Mouse (Mus musculus) gonadal fat pad, adult 2 months (tissue): ENCODE data around the gene Pemt. TPM values are rescaled to one million over a fixed set of nuclear protein-coding genes. Genes with fewer than 3 reads are reported as not detected.

ENCODE experiments used
- DNase-seq: peaks from one replicate; pipeline ENCODE4 v3.0.0-alpha.2; 2012; ENCODE audit warnings: low read depth
- polyA plus RNA-seq: library from polyadenylated mRNA; depleted of rRNA; stranded (reverse); fragments of >200 nt; gene quantifications from 2 replicates; pipeline ENCODE4 v1.2.3, GENCODE M21; 2012

The Pemt gene
- polyA plus RNA-seq, 1 experiment: 228 TPM

DNA sequence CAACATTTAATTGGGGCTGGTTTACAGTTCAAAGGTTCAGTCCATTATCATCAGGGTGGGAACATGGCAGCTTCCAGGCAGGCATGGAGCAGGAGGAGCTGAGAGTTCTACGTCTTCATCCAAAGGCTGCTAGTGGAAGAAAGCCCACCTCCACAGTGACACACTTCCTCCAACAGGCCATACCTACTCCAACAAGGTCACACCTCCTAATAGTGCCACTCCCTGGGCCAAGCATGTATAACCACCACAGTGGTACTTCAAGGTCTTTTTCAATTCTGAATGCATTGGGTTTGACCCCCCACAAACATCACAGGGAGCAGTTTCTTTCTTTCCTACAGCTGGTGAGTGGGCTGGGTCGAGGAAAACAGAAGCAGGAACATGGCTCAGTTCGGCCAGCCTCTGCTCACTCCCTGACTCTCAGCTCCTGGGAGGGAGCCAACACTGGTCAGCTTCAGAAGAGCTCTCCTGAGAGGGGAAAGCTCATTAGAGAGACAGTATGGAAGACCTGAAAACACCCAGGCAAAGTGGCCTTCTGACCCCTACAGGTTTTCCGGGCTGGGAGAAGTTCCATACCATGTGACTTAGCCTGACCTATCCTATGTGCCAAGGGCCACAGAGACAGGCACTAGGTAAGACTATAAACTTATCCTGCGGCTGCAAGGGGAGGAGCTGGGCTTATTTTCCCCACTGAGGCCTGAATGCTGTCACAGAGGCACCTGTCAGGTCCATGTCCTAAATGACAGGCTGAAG lies 44.9 kb downstream of the Pemt start:
- DNase-seq: no peak

DNA sequence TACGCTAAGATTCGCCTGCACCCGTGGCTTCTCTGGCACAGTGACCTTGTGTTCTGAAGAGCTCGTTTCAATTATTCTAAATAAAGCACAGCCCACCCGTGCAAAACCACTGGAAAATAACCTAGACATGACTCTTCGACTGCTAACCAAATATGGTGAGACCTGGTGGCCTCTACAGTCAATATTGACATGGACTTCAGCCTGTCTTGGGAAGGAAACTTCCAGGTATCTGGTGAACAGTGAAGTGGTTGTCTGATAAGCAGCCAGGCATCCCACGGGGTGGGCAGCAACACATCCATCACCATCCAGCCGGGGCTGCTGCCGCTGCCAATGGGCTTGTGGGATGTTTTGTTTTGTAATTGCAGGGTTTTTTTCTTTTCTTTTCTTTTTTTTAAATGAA lies 52.0 kb downstream of the Pemt start:
- DNase-seq: no peak

DNA sequence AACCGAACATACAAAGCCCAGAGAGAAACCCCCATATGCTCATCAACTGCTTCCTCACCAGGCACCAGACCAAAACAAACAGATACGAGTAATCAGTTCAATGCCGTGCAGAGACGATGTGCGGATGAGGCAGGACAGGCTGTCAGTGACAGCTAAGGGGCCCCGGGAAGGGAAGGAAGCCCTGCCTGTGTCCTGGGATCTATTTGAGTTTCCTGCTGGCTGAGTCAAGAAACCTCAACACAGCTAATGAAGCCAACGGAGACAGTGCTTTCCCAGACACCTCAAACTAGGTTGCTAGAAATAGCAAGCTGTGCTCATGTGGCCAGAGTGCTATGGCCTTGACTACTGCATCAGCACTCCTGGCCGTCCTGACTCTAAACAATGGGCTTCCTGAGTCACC lies 54.9 kb downstream of the Pemt start:
- DNase-seq: no peak

GRCm38 (mm10) chr11:59989406-59989805 lies 56.9 kb downstream of the Pemt start:
- no peak for DNase-seq

DNA sequence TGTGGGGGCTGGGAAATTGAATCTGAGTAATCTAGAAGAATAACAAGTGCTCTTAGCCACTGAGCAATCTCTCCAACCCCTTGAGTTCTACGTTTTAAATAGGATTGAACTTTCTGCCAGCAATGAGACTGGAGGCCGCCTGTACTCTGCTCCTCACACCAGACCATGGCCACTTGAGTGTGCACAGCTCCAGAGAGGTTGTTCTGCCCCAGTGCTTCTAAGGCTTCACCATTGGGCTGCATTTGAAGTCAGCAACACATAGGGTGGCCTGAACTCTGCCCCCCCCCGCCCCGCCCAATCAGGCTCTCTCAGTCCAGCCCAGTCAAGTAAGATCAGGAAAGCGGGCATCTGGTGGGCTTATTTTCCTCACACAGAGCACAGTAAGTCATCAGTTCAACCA lies 68.5 kb downstream of the Pemt start:
- DNase-seq: no peak

GRCm38 (mm10) chr11:59975241-59975640 lies 71.0 kb downstream of the Pemt start:
- DNase-seq: no peak

DNA sequence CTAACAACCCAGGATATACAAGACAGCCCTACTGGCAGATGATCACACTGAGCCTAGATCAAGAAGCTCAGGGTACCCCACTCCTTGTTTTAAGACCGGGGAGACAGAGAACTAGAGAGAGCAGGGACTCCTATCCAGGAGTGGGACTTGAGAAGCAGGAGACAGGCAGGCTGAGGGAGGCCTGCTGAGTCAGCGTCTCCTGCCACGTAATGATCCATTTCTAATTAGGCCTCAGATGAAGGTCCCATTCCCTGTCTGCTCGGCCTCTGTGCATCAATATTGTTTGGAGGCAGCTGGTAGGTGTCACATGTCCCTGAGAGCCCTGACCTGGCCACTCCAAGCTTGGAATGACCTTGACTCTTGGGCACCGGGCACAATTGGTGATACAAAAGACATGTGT lies 72.9 kb downstream of the Pemt start:
- no peak for DNase-seq

DNA sequence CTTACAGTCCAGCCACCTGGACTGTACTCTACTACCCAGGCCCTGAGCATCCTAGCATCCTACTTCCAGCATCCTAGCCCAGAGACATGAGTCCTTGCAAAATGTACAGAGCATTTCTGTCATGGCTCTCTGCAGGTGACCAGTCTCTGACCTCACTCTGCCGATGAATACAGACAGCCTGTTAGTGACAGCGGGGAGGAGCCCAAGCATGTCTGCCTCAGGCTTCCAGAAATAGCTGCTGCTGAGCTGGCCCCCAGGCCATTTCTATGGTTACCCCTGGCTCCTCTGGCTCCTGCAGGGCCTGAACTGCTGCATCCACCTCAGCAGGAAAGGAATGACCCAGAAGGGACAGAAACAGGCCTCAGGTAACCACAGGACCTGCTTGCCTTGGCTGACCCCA lies 74.6 kb downstream of the Pemt start:
- DNase-seq: no peak

DNA sequence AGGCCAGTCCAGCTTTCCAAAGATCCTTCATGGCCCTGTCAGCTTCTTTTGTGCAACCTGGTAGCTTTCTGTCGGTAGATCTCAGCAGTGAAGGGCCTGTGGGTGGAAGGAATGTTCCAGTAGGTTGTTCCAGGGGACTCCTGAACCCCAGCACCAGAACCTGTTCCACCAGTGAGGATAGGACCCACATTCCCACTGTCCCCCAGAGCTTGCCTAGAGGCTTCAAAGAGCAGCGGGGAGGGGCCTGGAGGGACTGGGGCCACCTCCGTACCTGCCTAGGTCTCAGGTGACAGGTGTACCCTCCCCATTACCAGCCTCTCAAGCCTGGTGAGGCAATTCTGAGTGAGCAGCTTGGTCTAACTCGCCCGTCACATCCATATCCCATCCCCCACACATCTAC lies 75.5 kb downstream of the Pemt start:
- no peak for DNase-seq

GRCm38 (mm10) chr11:59967765-59968164 lies 78.5 kb downstream of the Pemt start:
- DNase-seq: no peak

DNA sequence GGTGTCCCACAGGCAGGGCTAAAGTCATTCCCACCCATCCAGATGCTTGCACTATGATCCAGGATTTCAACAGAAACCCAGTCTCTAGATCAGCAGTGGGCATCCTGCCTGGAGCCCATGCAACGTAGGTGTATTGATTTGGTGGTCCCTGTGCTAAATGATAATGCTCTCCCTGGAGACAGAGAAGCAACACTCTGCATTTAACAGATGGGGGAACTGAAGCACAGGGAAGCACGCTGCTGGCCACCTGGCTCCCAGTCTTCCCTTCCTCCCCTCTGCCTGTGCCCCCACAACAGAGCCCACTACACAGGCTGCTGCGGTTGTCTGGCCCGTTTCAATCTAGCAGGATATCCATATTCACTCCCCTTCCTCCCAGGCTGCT lies 80.2 kb downstream of the Pemt start:
- no peak for DNase-seq

- DNase-seq: no peak
Observed at GRCm38 (mm10) chr11:59965227-59966101, 80.8 kb downstream of the Pemt start.

DNA sequence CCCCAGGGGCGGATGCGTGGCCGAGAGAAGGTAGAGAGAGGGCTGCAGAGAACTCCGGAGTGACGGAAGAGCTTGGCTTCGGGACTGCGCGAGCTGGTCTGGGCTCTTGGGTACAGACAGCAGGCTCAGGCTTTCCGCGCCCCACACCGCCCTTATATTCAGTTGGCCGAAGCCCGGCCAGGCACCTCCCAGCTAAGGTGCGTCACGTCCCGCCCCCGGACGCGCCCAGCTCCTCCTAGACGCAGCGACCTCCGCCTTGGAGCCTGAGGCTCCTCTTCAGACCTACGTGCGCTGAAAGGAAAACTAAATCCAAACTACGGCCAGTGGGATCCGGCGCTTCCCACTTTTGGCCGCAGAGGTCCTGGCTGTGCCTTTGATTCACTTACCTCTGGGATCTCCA lies 81.5 kb downstream of the Pemt start, which contains the start of gene Rasd1:
TSS of gene Rasd1 (minus strand) at position 127 of the 400 bp plus-strand sequence.
- DNase-seq: no peak

GRCm38 (mm10) chr11:59964163-59964758 lies 82.0 kb downstream of the Pemt start:
- DNase-seq: no peak

DNA sequence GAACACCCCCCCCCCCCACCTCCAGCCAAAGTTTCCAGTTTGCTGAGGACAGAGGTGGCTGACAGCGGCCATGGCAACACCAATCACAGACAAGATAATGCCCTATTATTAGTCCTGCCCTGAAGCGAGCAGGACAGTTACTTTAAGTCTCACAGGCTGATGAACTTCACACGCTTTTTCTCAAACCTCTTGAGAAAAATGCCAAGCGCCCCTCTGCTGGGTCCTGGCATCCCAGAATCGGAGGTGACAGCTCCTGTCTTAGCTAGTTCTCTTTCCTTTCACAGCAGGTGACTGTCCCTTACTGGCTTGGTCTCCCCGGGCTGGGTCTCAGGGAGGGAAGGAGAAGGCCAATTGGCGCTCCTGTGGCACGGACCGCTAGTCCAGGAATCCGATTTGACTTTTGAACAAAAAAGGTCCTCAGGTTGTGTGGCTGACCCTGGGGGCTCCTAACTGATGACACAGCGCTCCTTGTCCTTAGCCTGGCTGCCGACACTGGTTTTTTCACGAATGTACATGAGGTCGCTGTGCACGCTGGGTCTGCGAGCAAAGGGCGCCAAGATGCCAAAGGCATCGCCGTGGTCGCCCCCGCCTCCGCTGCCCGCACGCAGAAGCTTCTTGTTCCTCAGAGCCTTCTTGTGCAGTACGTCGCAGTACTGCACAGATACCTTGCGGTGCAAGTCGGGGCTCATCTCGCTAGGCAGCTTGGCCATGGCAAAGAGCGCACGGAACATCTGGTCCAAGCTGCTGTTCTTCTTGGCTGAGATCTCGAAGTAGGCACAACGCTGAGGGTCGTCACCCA lies 82.7 kb downstream of the Pemt start:
- no peak for DNase-seq

DNA sequence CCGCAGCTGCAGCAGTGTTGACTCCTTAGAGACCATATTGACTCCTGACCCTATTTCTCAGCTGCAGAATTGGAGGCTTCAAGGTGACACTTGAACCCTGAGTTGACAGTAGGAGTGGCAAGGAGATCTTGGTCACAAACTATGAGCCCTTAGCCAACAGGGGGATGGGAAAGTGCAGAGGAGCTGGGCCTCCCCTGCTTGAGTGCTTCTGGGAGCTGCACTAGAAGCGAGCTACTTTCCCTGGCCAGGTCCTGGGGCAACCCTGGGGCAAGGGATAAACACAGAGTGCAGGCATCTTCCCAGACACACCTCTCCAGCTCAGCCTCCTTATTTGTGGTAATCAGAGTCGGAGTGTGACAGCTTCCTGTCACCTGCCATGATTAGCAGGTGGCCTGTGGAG lies 83.7 kb downstream of the Pemt start:
- no peak for DNase-seq

DNA sequence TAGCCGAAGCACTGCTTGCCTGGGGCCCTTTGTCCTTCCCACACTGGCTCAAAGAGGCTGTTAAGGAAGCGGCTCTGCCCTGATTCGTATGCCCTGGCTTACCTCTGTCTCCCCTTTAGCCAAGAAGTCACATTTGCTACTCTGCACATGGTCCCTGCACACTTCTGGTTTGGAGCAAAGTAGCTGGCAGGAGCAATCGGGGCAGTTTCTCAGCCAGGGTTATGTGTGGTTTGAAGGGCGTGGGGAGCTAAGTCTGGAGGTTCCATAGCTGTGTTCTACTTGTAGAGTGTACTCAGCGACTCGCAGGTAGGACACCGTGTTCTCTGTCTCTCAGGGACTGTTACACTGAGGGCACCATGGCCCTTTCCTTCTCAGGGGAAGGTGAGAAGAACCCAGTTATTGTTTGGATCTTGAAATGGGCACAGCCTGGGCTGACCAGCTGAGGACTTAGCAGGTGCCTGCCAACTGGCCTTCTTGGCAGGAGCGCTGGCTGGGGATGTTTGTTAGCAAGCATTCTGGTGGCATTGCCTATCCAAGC lies 84.9 kb downstream of the Pemt start:
- DNase-seq: no peak

DNA sequence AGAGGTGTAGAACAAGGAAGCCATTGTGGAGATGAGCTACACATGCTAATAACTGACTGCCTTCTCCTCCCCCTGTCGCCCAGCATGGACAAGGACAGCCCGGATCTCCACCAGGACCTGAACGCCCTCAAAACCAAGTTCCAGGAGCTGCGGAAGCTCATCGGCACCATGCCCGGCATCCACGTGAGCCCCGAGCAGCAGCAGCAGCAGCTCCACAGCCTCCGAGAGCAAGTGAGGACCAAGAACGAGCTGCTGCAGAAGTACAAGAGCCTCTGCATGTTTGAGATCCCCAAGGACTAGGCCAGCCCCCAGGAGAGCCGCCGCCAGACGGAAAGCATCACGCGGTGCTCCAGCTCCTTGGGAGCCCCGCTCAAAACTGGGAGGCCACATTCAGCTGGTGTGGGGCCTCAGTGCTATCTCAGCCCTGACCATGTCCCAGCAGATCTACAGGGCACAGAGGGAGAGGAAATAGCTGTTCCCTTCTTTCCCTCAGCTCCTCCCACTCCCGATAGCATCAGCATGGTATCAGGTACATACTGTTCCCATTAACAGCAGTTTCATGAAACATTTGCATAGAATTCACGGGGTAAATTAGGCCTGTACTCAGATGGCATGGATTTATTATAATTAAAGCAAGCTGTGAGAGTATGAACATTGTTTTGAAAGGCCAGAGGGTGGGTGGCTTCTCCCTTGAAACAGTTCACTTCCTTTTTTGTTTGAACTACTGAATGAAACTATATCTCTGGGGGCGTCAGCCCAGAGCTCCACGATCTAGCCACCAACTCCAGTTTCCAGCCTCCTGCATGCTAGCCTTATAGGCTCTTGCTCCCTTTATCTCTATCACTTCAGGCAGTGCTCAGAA lies 85.6 kb downstream of the Pemt start:
- no peak for DNase-seq

GRCm38 (mm10) chr11:59959453-59959852 lies 86.8 kb downstream of the Pemt start:
- DNase-seq: no peak

GRCm38 (mm10) chr11:59956749-59957148 lies 89.5 kb downstream of the Pemt start:
- no peak for DNase-seq

GRCm38 (mm10) chr11:59952892-59953291 lies 93.4 kb downstream of the Pemt start:
- no peak for DNase-seq
